Mouse (Mus musculus): Measurements from ENCODE around the gene Mboat1.

- TF ChIP-seq EP300 (IDR thresholded peaks at IDR 0.05) = no peak
- no peak for TF ChIP-seq CTCF (IDR thresholded peaks at IDR 0.05)
These were observed 5.7 kb downstream of the Mboat1 start for GRCm38 (mm10) chr13:30141996-30142395.

All from lung, postnatal 0 days (tissue).